Mouse (Mus musculus): ENCODE measurements at regions not wholly inside any gene's neighbourhood (a gene's known extent, or its start where the extent isn't known, plus 50 kb on each side); places are given as distances from the start of the nearest gene placed in this dataset.
A peak's percentile ranks its signal among the peaks of the same experiment; 100 is the strongest.

- H3K4me1 ChIP-seq (ENCODE audit: control insufficient read depth, insufficient read depth, low read length) = no peaks in the 10 kb centered on the region
- H3K27me3 ChIP-seq (ENCODE audit: control insufficient read depth, insufficient read depth, low read length) = no peaks in the 10 kb centered on the region
- WGBS = 3% methylated on average over 4 of the region's 4 CpGs
- ATAC-seq (ENCODE audit: insufficient number of reproducible peaks, insufficient read depth, low FRiP score, low read depth) = peak; percentile 5; the same call in 1 of the 2 replicates
- H3K4me2 ChIP-seq (replicated peaks; ENCODE audit: low read depth, low read length) = peak overlapping the region; percentile 44
- no peaks in the 10 kb centered on the region for H3K9me3 ChIP-seq (ENCODE audit: control insufficient read depth, low read depth, low read length)
- H3K4me3 ChIP-seq (ENCODE audit: low read depth, low read length) = peak overlapping the region; percentile 78
- H3K36me3 ChIP-seq (ENCODE audit: control insufficient read depth, insufficient read depth, low read length) = no peaks in the 10 kb centered on the region
- H3K27ac ChIP-seq (ENCODE audit: low read length) = peak overlapping the region; percentile 93
- H3K9ac ChIP-seq (replicated peaks; ENCODE audit: low read depth, low read length) = peak overlapping the region; percentile 84
Measured at GRCm38 (mm10) chr9:41580067-41580466, 418.6 kb upstream of the Ubash3b start.

- peak; percentile 79 for ATAC-seq (ENCODE audit: insufficient number of reproducible peaks, insufficient read depth, low FRiP score, low read depth)
- no peaks in the 10 kb centered on the region for H3K36me3 ChIP-seq (ENCODE audit: control insufficient read depth, insufficient read depth, low read length)
- WGBS = 24% methylated on average over 13 of the region's 13 CpGs
Measured at GRCm38 (mm10) chr9:41579107-41580014, 417.9 kb upstream of the Ubash3b start.

GRCm38 (mm10) chr9:41578221-41579106 is 417.0 kb upstream of the Ubash3b start:
- Histone ChIP-seq H3K9ac (replicated peaks; ENCODE audit: low read depth, low read length) (no peak overlapping the region), H3K27ac (ENCODE audit: low read length) (no peak overlapping the region), H3K36me3 (ENCODE audit: control insufficient read depth, insufficient read depth, low read length) (no peaks in the 10 kb centered on the region), H3K4me1 (ENCODE audit: control insufficient read depth, insufficient read depth, low read length) (no peaks in the 10 kb centered on the region), H3K27me3 (ENCODE audit: control insufficient read depth, insufficient read depth, low read length) (no peaks in the 10 kb centered on the region), H3K4me2 (replicated peaks; ENCODE audit: low read depth, low read length) (no peak overlapping the region), H3K9me3 (ENCODE audit: control insufficient read depth, low read depth, low read length) (no peaks in the 10 kb centered on the region), H3K4me3 (ENCODE audit: low read depth, low read length) (no peak overlapping the region)
- WGBS = 59% methylated on average over 14 of the region's 14 CpGs
- ATAC-seq (ENCODE audit: insufficient number of reproducible peaks, insufficient read depth, low FRiP score, low read depth) = no peak

More at GRCm38 (mm10) chr9:41579107-41580014, 417.9 kb upstream of the Ubash3b start:
- Histone ChIP-seq H3K27me3 (ENCODE audit: control insufficient read depth, insufficient read depth, low read length) (no peaks in the 10 kb centered on the region), H3K9ac (replicated peaks; ENCODE audit: low read depth, low read length) (peak overlapping the region; percentile 84), H3K4me3 (ENCODE audit: low read depth, low read length) (peak overlapping the region; percentile 78), H3K4me1 (ENCODE audit: control insufficient read depth, insufficient read depth, low read length) (no peaks in the 10 kb centered on the region), H3K4me2 (replicated peaks; ENCODE audit: low read depth, low read length) (peak overlapping the region; percentile 44), H3K9me3 (ENCODE audit: control insufficient read depth, low read depth, low read length) (no peaks in the 10 kb centered on the region), H3K27ac (ENCODE audit: low read length) (peak overlapping the region; percentile 93)

GRCm38 (mm10) chr9:41577760-41578159 is 416.3 kb upstream of the Ubash3b start:
- no peaks in the 10 kb centered on the region for H3K4me1 ChIP-seq (ENCODE audit: control insufficient read depth, insufficient read depth, low read length)
- no peak overlapping the region for H3K4me2 ChIP-seq (replicated peaks; ENCODE audit: low read depth, low read length)
- H3K4me3 ChIP-seq (ENCODE audit: low read depth, low read length) = no peak overlapping the region
- no peak overlapping the region for H3K27ac ChIP-seq (ENCODE audit: low read length)
- no peak overlapping the region for H3K9ac ChIP-seq (replicated peaks; ENCODE audit: low read depth, low read length)
- no peaks in the 10 kb centered on the region for H3K9me3 ChIP-seq (ENCODE audit: control insufficient read depth, low read depth, low read length)
- H3K36me3 ChIP-seq (ENCODE audit: control insufficient read depth, insufficient read depth, low read length) = no peaks in the 10 kb centered on the region
- WGBS = 26% methylated on average over 1 of the region's 1 CpGs
- no peaks in the 10 kb centered on the region for H3K27me3 ChIP-seq (ENCODE audit: control insufficient read depth, insufficient read depth, low read length)
- ATAC-seq (ENCODE audit: insufficient number of reproducible peaks, insufficient read depth, low FRiP score, low read depth) = no peak

GRCm38 (mm10) chr9:41575826-41576225 is 414.3 kb upstream of the Ubash3b start:
- WGBS = 40% methylated on average over 5 of the region's 5 CpGs
- no peak overlapping the region for H3K4me3 ChIP-seq (ENCODE audit: low read depth, low read length)
- H3K36me3 ChIP-seq (ENCODE audit: control insufficient read depth, insufficient read depth, low read length) = no peaks in the 10 kb centered on the region
- H3K4me1 ChIP-seq (ENCODE audit: control insufficient read depth, insufficient read depth, low read length) = no peaks in the 10 kb centered on the region
- no peaks in the 10 kb centered on the region for H3K27me3 ChIP-seq (ENCODE audit: control insufficient read depth, insufficient read depth, low read length)
- no peak overlapping the region for H3K4me2 ChIP-seq (replicated peaks; ENCODE audit: low read depth, low read length)
- ATAC-seq (ENCODE audit: insufficient number of reproducible peaks, insufficient read depth, low FRiP score, low read depth) = no peak
- H3K27ac ChIP-seq (ENCODE audit: low read length) = no peak overlapping the region
- no peak overlapping the region for H3K9ac ChIP-seq (replicated peaks; ENCODE audit: low read depth, low read length)
- no peaks in the 10 kb centered on the region for H3K9me3 ChIP-seq (ENCODE audit: control insufficient read depth, low read depth, low read length)

GRCm38 (mm10) chr9:41570262-41570661 is 408.8 kb upstream of the Ubash3b start:
- Histone ChIP-seq H3K27me3 (ENCODE audit: control insufficient read depth, insufficient read depth, low read length) (no peaks in the 10 kb centered on the region), H3K36me3 (ENCODE audit: control insufficient read depth, insufficient read depth, low read length) (no peaks in the 10 kb centered on the region), H3K9me3 (ENCODE audit: control insufficient read depth, low read depth, low read length) (no peaks in the 10 kb centered on the region), H3K9ac (replicated peaks; ENCODE audit: low read depth, low read length) (no peak overlapping the region), H3K27ac (ENCODE audit: low read length) (no peak overlapping the region), H3K4me2 (replicated peaks; ENCODE audit: low read depth, low read length) (no peak overlapping the region), H3K4me1 (ENCODE audit: control insufficient read depth, insufficient read depth, low read length) (no peaks in the 10 kb centered on the region), H3K4me3 (ENCODE audit: low read depth, low read length) (no peak overlapping the region)
- ATAC-seq (ENCODE audit: insufficient number of reproducible peaks, insufficient read depth, low FRiP score, low read depth) = no peak
- 83% methylated on average over 4 of the region's 4 CpGs for WGBS

GRCm38 (mm10) chr9:41566496-41566895 is 405.0 kb upstream of the Ubash3b start:
- no peak overlapping the region for H3K27ac ChIP-seq (ENCODE audit: low read length)
- ATAC-seq (ENCODE audit: insufficient number of reproducible peaks, insufficient read depth, low FRiP score, low read depth) = no peak
- no peak overlapping the region for H3K9ac ChIP-seq (replicated peaks; ENCODE audit: low read depth, low read length)
- no peak overlapping the region for H3K4me3 ChIP-seq (ENCODE audit: low read depth, low read length)
- 63% methylated on average over 5 of the region's 5 CpGs for WGBS
- no peaks in the 10 kb centered on the region for H3K4me1 ChIP-seq (ENCODE audit: control insufficient read depth, insufficient read depth, low read length)
- no peaks in the 10 kb centered on the region for H3K27me3 ChIP-seq (ENCODE audit: control insufficient read depth, insufficient read depth, low read length)
- H3K36me3 ChIP-seq (ENCODE audit: control insufficient read depth, insufficient read depth, low read length) = no peaks in the 10 kb centered on the region
- no peak overlapping the region for H3K4me2 ChIP-seq (replicated peaks; ENCODE audit: low read depth, low read length)
- H3K9me3 ChIP-seq (ENCODE audit: control insufficient read depth, low read depth, low read length) = no peaks in the 10 kb centered on the region

- Histone ChIP-seq H3K9ac (replicated peaks; ENCODE audit: low read depth, low read length) (no peak overlapping the region), H3K4me1 (ENCODE audit: control insufficient read depth, insufficient read depth, low read length) (no peaks in the 10 kb centered on the region), H3K27ac (ENCODE audit: low read length) (no peak overlapping the region), H3K4me2 (replicated peaks; ENCODE audit: low read depth, low read length) (no peak overlapping the region), H3K4me3 (ENCODE audit: low read depth, low read length) (no peak overlapping the region), H3K9me3 (ENCODE audit: control insufficient read depth, low read depth, low read length) (no peaks in the 10 kb centered on the region), H3K27me3 (ENCODE audit: control insufficient read depth, insufficient read depth, low read length) (no peaks in the 10 kb centered on the region), H3K36me3 (ENCODE audit: control insufficient read depth, insufficient read depth, low read length) (no peaks in the 10 kb centered on the region)
- WGBS = 73% methylated on average over 7 of the region's 7 CpGs
- no peak for ATAC-seq (ENCODE audit: insufficient number of reproducible peaks, insufficient read depth, low FRiP score, low read depth)
Measured at GRCm38 (mm10) chr9:41565784-41566183, 404.3 kb upstream of the Ubash3b start.
